In genomic region chr11:71636785-71637184, GRCm38 (mm10) we compare ENCODE assay signal across 12 mouse cellular contexts.
DNase-seq lines count a peak whose midpoint lies in the region; ATAC-seq lines count a peak whose summit lies in the region.
"Had no signal": no experiment of that assay in that cellular context is flagged by ENCODE, and none has a peak within 500 bp of the region (broad histone marks: within the 10 kb centered on the region; RNA-seq: fewer than 3 reads in every experiment).

No protein-coding gene starts in this region.

- H3K27ac ChIP-seq in midbrain, embryonic 10.5 days (replicated peaks), result no peak overlapping the region
- H3K27ac ChIP-seq in midbrain, embryonic 11.5 days (ENCODE audit: low read depth, low read length), result no peak overlapping the region
- no peak overlapping the region for H3K27ac ChIP-seq in hindbrain, embryonic 14.5 days
- no peak overlapping the region for H3K27ac ChIP-seq in kidney, embryonic 16.5 days (ENCODE audit: low read length)
- H3K27ac ChIP-seq: embryonic facial prominence, embryonic 12.5 days had no signal

- H3K9me3 ChIP-seq in midbrain, embryonic 10.5 days (replicated peaks), result no peaks in the 10 kb centered on the region
- H3K9me3 ChIP-seq in midbrain, embryonic 11.5 days (ENCODE audit: control insufficient read depth, low read length), result no peaks in the 10 kb centered on the region
- H3K9me3 ChIP-seq in hindbrain, embryonic 14.5 days (ENCODE audit: control insufficient read depth, low read length), result no peaks in the 10 kb centered on the region
- H3K9me3 ChIP-seq in kidney, embryonic 16.5 days (ENCODE audit: low read length), result no peaks in the 10 kb centered on the region
- H3K9me3 ChIP-seq: embryonic facial prominence, embryonic 12.5 days had no signal

- no peaks in the 10 kb centered on the region for H3K27me3 ChIP-seq in midbrain, embryonic 10.5 days (ENCODE audit: low read depth, poor library complexity, severe bottlenecking)
- no peaks in the 10 kb centered on the region for H3K27me3 ChIP-seq in midbrain, embryonic 11.5 days (ENCODE audit: control insufficient read depth, insufficient read depth, low read length)
- H3K27me3 ChIP-seq in hindbrain, embryonic 14.5 days (ENCODE audit: control insufficient read depth, insufficient read depth, low read length), result no peaks in the 10 kb centered on the region
- no peaks in the 10 kb centered on the region for H3K27me3 ChIP-seq in kidney, embryonic 16.5 days (ENCODE audit: insufficient read depth, low read length)
- H3K27me3 ChIP-seq: embryonic facial prominence, embryonic 12.5 days had no signal

- 28% methylated on average over 5 of the region's 5 CpGs for WGBS in midbrain, embryonic 10.5 days
- WGBS in midbrain, embryonic 11.5 days, result 27% methylated on average over 5 of the region's 5 CpGs
- WGBS in hindbrain, embryonic 14.5 days, result 23% methylated on average over 5 of the region's 5 CpGs
- WGBS in kidney, embryonic 16.5 days, result 8% methylated on average over 5 of the region's 5 CpGs

- H3K4me3 ChIP-seq in midbrain, embryonic 10.5 days, result no peak overlapping the region
- H3K4me3 ChIP-seq in midbrain, embryonic 11.5 days (ENCODE audit: low read depth, low read length), result no peak overlapping the region
- no peak overlapping the region for H3K4me3 ChIP-seq in hindbrain, embryonic 14.5 days (replicated peaks; ENCODE audit: low read length)
- no peak overlapping the region for H3K4me3 ChIP-seq in kidney, embryonic 16.5 days (ENCODE audit: low read length)
- H3K4me3 ChIP-seq: embryonic facial prominence, embryonic 12.5 days had no signal

- no peaks in the 10 kb centered on the region for H3K36me3 ChIP-seq in midbrain, embryonic 10.5 days
- no peaks in the 10 kb centered on the region for H3K36me3 ChIP-seq in midbrain, embryonic 11.5 days (ENCODE audit: control insufficient read depth, insufficient read depth, low read length)
- no peaks in the 10 kb centered on the region for H3K36me3 ChIP-seq in hindbrain, embryonic 14.5 days (replicated peaks; ENCODE audit: control insufficient read depth, insufficient read depth)
- H3K36me3 ChIP-seq in kidney, embryonic 16.5 days (ENCODE audit: insufficient read depth, low read length), result no peaks in the 10 kb centered on the region
- H3K36me3 ChIP-seq: embryonic facial prominence, embryonic 12.5 days had no signal

- no peak for ATAC-seq in midbrain, embryonic 11.5 days (ENCODE audit: low FRiP score)
- ATAC-seq in hindbrain, embryonic 14.5 days (ENCODE audit: low FRiP score), result no peak
- no peak for ATAC-seq in kidney, embryonic 16.5 days (ENCODE audit: low FRiP score, low TSS enrichment)
- ATAC-seq in megakaryocyte progenitor cell, adult 5-6 weeks (replicated peaks; ENCODE audit: poor library complexity), result no peak
- ATAC-seq: lung, postnatal 0 days had no signal

- peaks cover 17% of the 10 kb centered on the region for H3K4me1 ChIP-seq in midbrain, embryonic 10.5 days
- H3K4me1 ChIP-seq in midbrain, embryonic 11.5 days (ENCODE audit: control insufficient read depth, insufficient read depth, low read length), result no peaks in the 10 kb centered on the region; the same call in 1 of the 2 replicates
- H3K4me1 ChIP-seq in hindbrain, embryonic 14.5 days (replicated peaks; ENCODE audit: control insufficient read depth, insufficient read depth, low read length), result no peaks in the 10 kb centered on the region
- H3K4me1 ChIP-seq in kidney, embryonic 16.5 days (ENCODE audit: insufficient read depth, low read length), result no peaks in the 10 kb centered on the region
- H3K4me1 ChIP-seq: embryonic facial prominence, embryonic 12.5 days had no signal

- H3K9ac ChIP-seq in midbrain, embryonic 11.5 days (ENCODE audit: low read length), result no peak overlapping the region
- H3K9ac ChIP-seq in hindbrain, embryonic 14.5 days, result no peak overlapping the region
- H3K9ac ChIP-seq in kidney, embryonic 16.5 days (replicated peaks; ENCODE audit: low read length), result no peak overlapping the region
- H3K9ac ChIP-seq: embryonic facial prominence, embryonic 12.5 days had no signal

- H3K4me2 ChIP-seq in midbrain, embryonic 11.5 days, result no peak overlapping the region
- no peak overlapping the region for H3K4me2 ChIP-seq in hindbrain, embryonic 14.5 days (replicated peaks)
- no peak overlapping the region for H3K4me2 ChIP-seq in kidney, embryonic 16.5 days (replicated peaks; ENCODE audit: low read depth, low read length)
- H3K4me2 ChIP-seq: embryonic facial prominence, embryonic 12.5 days had no signal

- peak; percentile 16 for DNase-seq in midbrain, embryonic 10.5 days (ENCODE audit: low spot score)
- no peak for DNase-seq in midbrain, embryonic 11.5 days (ENCODE audit: low spot score, missing footprints)
- DNase-seq in cerebellum, postnatal 25 days, result peak; percentile 34 to 64
- DNase-seq in hindbrain, embryonic 14.5 days (ENCODE audit: low spot score), result peak; percentile 57
- DNase-seq in retina, postnatal 7 days (ENCODE audit: low read depth, low spot score), result peak; percentile 36
- DNase-seq: adrenal gland, postnatal 36 days; kidney, adult 11 months; spleen, adult 18-20 months had no signal
